Mouse (Mus musculus): Measurements from ENCODE around the gene Fam206a.
A peak's percentile ranks its signal among the peaks of the same experiment; 100 is the strongest.

Fam206a gene

DNA sequence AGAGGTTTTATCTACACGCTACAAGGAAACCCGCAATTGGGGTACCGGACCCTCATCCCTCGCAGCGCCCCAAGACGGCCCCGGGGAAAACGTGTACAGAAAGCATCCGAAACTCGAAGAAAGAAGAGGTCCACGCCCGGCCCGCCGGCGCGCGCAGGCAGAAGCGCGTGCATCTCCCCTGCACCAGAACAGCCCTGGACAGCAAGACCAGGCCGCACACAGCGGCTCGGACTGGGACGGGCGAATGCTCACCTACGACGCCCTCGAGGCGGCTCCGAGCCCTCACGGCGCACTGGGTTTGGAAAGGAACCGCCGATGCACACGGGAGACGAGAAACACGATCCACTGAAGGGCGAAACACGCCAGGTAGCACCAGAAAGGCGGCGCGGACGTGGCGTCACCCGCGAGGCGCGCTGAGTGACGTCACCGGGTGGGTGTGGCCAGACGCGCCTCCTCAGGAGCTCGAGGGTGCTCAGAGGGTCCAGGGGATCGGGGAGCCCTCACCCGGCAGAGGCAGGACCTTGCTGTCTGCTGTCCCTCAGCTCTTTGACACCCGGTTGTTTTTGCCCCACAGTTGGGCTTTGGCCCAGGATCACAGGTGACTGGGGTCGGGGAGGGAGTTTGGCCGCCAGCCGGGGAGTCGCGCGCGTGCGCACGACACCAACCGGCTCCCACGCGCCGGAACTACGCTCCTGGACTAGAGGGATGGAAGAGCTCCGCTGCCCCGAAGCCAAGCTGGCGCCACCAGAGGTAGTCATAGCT lies at the start of gene Fam206a, which contains the start of gene Elp1:
Gene Fam206a (plus strand): TSS at position 439 of the 762 bp plus-strand sequence.
Gene Elp1 (minus strand): TSS at position 425 of the 762 bp plus-strand sequence.
- peak; percentile 99 for DNase-seq (ENCODE audit: low spot score in 2 of 2)

DNA sequence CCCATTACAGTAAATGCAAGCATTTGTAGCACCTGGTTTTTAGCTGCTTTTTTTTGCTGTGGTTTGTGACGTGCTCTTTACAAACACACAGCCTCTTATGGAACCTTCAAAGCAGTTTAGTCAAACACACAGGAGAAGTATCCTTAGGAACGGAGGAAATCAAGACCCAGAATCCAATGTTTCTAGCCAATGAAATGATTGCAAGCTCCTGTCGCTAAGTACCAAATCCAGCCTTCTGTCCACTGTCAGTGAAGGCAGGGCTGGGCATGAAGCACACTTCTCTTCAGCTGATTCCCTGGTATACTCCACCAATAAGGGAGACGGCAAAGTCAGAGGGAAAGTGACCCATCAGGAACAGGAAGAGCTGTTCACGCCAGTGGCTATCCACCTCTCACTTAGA lies 46.1 kb upstream of the Fam206a start:
- DNase-seq (ENCODE audit: low spot score in 2 of 2): no peak

DNA sequence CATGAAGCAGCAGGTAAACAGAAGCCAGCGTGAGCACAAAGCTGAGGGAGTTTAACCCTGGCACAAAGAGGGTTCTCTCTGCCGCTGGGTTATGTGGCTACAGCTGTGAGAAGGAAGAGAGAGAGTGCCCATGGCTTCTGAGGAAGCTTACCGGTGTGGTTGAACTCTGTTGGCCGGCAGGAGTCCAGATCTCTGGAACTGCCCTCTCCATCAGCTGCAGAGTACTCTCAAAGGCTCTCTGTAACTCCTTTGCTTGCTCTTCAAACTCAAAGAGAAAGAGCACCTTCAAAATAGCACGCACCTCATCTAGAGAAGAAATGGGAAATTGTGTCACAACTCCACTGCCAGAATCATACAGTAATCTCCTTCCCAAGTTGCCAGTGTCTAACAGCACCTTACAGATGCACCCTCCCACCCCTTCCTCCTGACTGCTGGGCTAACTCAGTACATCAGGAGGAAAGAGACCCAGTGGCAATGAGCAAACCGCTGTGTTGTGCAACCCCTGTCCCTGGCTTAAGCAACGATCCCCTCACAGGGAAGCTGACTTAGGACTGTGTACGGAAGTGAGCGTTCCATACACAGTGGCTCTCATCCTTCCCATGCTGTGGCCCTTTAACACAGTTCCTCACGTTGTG lies 45.1 kb upstream of the Fam206a start:
- DNase-seq (ENCODE audit: low spot score in 2 of 2): no peak

DNA sequence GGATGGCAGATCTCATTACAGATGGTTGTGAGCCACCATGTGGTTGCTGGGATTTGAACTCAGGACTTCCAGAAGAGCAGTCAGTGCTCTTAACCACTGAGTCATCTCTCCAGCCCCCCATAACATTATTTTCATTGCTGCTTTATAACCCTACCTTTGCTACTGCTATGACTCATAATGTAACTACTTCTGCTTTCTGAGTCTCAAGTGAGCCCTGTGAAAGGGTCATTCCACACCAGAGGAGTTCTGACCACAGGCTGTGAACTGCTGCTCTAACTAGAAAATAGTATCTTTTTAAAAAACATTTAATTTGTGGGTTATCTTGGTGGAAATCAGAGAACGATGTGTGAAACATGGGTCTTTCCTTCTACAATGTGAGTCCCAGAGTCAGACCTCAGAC lies 44.5 kb upstream of the Fam206a start:
- DNase-seq (ENCODE audit: low spot score in 2 of 2): no peak

DNA sequence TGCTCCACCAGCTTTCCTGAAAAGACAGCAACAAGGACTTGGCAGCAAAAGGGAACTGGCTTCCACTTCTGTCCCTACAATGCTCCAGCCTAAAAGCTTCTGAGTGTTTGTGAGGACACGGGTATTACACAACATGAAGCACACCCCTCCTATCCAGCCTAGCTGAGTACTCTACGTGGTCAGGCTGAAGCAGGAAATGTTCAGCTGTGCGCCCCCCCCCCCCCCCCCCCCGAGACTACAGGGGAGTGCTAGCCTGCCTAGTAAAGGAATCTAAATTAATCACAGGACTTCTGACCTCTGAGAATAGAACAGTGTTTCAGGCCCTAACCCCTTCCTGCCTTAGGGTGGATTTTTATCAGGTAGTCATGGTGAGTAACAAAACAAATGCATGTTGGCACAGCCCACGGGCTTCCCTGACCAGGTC lies 34.3 kb upstream of the Fam206a start:
- peak in 1 of 2 experiments; percentile 10 for DNase-seq (ENCODE audit: low spot score in 2 of 2)

DNA sequence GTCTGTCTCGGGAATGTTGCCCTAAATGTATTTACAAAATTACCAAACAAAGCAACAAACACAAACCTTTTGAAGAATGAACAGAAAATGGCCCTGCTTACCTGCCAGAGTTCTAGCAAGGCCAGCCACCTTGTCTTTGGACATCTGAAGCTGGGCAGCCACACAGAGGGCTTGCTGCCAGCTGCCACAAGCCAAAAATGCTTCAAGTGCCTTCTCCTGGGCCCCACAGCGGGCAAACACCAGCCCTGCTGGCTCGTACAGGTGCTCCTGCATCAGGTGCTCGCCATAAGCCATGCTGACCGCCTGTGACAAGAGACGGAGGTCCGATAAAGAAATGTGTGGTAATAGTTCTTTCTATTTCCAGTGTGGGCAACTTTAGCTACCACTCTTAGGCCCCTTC lies 33.2 kb upstream of the Fam206a start:
- DNase-seq (ENCODE audit: low spot score in 2 of 2): no peak

DNA sequence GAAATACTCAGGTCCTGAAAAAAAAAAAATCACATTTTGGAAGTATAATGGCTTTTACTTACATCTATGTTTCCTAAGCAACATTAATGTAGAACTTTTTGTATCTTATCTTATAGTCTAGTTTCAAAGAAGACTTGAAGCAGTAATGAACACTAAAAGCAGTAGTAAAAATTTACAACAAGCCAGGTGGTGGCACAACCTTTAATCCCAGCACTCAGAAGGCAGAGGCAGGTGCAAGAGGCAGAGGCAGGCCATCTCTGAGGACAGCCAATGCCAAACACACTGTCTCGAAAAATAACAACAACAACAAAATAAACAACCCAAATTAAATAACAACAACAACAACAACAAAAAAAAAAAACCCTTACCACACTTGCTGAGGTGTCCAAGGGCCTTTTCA lies 31.1 kb upstream of the Fam206a start:
- no peak for DNase-seq (ENCODE audit: low spot score in 2 of 2)

DNA sequence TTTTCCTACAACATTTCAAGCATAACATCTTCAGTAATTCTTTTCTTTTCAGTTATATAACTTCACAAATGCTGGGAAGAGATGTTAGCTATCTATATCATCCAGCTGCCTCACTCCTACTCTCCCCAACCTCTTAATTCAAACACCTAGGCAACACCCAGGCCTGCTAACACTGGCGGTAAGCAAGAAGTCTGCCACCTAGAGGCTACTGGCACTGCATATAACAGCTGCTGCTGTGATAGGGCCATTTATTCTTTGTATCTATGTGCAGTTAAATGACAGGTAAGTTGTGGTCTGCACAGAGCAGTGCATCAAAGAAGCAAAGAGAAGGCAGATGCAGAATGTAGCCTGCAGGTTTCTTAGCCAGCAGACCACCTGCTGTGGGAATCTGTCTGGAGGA lies 10.8 kb upstream of the Fam206a start:
- no peak for DNase-seq (ENCODE audit: low spot score in 2 of 2)

DNA sequence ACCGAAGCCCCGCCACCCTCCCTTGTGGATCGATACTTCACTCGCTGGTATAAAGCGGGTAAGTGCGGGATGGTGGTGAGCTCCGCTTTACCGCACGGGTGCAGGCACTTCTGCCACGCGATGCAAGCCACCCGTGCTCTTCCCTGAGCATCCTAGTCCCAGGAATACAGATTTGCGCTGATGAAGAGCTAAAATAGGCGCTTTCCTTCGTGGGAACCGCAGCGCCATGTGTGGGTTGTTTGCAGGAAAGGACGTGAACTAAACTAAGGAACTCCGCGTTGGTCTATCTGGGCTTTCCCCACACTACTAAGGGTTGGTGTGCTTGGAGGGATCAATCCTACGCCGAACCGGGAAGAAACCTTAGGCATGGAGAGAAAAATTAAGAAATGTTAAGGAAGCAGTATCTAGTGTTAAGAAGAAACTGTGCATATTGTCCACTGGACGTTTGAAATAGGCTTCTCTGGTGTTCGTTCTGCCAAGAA lies 565 bp downstream of the Fam206a start:
- no peak for DNase-seq (ENCODE audit: low spot score in 2 of 2)

DNA sequence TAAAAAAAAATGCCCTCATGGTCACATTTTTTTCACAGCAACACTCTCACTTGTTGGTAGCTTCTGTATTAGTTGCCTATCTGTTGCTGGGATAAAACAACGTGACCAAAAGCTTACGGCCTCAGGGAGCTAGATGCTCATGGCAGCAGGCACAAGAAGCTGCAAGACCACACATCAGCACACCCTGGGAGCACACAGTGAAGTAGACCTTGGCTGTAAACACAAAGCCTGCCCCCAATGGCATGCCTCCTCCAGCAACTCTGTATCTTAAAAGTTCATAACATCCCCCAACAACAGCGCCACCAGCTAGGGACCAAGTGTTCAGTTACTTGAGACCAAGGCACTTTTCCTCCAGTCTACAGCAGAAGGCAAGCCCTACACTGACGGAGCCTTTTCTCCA lies 6.9 kb downstream of the Fam206a start:
- no peak for DNase-seq (ENCODE audit: low spot score in 2 of 2)

DNA sequence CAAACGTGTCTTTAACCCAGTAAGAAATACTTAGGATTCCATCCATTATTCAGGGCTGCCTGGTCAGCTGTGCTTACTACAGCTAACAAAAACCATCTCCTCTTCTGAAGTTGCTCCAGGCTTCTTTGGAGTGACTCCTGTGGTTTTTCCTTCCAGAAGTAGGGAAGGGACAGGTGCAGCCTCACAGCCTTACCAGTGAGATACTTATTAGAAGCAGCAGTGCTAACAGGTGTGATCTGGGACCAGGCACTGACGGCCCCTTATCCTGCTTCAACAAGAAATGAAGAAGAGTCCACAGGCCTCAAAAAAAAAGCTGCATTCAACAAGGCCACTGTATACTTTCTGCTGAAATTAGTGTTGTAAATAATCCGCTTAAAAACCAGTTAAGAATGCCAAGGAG lies 9.5 kb downstream of the Fam206a start:
- DNase-seq (ENCODE audit: low spot score in 2 of 2): no peak

DNA sequence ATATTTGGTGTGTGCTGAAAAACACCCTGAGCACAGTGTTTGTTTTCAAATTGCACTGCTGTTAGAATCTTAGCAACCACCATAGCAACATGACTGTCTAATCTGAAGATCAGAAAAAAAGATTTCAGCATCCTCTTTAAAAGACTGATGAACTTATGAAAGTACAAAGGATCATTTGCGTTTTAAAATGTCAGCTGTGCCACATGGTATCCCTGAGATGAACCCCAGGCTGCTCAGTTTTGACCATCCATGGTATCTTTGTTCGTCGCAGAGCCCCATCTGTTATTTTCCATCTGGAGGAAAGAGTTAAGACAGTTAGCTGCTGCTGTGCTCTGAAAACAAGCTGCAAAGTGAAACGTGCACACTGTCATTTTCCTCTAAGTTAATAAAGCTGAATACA lies 10.0 kb downstream of the Fam206a start:
- no peak for DNase-seq (ENCODE audit: low spot score in 2 of 2)

DNA sequence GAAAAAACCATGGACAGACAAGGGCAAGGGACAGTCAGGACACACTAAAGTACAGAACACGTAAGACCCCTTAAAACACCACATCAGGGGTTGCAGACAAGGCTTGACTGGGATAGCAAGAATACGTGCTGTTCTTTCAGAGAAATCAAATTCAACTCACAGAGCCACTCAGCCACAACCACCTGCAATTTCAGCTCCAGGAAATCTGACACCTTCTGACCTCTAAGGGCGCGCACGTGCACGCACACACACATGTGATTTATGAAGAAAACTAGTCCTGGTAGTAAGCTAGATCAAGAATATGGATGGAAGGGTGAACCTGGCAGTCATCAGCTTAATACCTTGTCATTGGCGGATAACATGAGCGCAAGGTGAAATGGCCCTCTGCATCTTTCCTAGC lies 13.0 kb downstream of the Fam206a start:
- DNase-seq (ENCODE audit: low spot score in 2 of 2): no peak

DNA sequence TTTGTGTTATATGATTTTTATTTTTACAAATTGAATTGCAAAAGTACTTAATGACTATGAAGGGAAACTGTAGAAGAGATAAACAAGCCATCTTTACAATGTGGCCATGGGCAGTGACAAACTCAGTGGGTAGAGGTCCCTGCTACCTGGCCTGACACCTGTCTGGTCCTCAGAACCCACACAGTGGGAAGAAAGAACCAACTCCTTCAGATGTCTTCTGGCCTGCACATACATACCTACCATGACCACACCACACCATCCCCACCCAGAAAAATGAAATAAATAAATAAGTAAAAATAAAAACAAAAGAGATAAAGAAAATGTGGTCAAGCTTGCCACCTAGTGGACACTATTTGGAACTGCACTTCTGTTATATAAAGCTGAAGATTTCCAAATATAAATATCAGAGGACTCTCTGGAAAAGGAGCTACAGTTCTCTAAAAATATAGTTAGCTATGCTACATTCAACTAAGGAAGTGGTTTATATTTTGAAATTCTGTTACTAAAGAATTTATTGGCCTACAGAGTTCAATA lies 17.9 kb downstream of the Fam206a start:
- DNase-seq (ENCODE audit: low spot score in 2 of 2): peak in 1 of 2 experiments; percentile 33

DNA sequence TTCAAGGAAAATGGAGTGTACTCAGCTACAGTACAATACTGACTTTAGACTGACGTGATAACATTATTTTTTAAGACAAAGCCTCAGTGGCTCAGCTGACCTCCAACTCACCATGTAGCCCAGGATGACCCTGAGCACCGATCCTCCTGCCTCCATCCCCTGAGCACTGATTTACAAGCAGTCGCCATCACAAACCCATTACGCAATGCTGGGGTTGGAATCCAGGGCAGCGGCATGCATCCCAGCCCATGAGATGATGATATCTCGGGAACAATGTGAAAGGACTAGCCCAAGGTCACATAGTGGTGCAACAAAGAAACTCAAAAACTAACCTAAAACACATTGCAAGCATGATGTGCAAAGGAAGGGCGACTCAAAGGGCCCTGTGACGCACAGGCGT lies 22.1 kb downstream of the Fam206a start:
- DNase-seq (ENCODE audit: low spot score in 2 of 2): no peak

DNA sequence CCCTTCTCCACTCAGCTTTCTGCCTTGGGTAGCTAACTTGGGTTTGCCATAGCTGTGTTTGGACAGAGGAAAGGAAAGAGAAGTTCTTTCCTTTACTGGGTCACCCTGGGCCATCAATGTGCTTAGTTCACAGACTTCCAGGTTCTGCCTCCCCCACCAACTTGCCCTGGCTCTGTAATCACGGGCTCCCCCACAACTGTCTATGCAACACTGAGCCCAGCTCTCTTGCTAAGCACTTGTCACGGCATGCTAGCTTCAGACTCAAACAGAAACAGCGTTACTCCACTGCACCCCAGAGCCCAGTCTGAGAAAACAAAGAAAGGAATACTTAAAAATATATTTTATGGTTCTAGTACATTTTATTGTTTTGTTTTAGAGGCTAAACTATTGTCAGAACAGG lies 26.8 kb downstream of the Fam206a start:
- DNase-seq (ENCODE audit: low spot score in 2 of 2): no peak

DNA sequence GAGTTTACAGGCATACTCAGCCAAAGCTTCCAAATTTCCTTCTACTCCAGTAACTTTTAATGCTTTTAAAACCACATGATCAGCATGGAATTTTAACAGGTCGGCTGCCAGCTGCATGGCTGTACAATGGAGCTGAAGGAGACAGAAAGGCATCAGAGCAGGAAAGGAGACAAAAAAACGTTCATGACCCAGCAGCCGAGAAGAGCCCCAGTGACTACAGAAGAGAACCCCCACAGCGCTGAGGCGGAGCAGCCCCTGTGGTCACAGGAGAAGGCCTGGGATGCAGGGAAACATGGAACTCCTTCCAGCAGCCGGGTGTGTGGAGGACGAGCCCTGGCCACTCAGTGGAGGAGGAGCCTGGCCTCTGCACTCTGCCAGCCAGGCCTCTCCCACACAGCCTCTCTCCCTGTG lies 27.4 kb downstream of the Fam206a start:
- DNase-seq (ENCODE audit: low spot score in 2 of 2): peak in 1 of 2 experiments; percentile 19

DNA sequence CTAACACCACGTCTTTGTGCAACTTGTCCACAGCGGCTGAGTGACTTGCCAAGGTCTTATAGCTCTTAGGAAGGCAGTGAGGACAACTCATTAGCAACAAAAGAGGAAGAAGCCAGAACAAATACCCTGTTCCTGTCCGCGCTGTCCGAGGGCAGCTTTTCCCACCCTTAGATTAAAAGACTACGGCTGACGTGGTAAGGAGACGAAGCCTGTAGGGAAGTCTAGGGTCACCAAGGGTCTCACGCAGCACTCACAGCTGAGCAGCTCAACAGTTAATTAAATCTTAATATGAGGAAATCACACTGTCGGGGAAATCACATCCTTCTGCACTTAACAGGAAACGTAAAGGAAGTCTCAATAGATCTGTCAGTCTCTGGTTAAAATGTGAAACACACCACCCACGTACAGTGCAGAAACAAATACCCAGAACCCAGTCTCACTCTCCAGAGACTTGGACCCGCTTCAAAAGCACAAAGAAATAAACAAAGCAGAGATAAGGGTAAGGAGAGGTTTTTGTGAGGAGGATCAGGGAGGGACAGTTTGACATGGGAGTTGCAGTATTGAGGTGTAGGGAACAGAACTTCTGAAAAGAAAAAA lies 29.0 kb downstream of the Fam206a start:
- DNase-seq (ENCODE audit: low spot score in 2 of 2): no peak

DNA sequence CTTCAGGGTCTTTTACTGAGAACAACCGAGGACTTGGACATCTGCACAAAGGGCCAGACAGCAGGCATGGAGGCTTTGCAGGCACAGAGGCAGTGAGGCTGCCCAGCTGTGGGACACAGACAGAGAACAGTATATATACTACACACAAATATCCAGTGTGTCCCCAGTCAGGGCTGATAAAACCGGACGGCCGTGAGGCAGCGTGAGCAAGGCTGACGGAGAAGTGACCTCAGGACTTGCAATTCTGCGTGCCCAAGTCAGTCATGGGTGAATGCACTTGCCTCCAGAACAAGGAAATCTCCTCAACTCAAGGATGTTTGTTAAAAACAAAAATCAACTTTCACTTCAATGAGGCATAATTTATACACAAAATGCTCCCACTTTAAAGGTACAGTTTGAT lies 29.9 kb downstream of the Fam206a start:
- no peak for DNase-seq (ENCODE audit: low spot score in 2 of 2)

DNA sequence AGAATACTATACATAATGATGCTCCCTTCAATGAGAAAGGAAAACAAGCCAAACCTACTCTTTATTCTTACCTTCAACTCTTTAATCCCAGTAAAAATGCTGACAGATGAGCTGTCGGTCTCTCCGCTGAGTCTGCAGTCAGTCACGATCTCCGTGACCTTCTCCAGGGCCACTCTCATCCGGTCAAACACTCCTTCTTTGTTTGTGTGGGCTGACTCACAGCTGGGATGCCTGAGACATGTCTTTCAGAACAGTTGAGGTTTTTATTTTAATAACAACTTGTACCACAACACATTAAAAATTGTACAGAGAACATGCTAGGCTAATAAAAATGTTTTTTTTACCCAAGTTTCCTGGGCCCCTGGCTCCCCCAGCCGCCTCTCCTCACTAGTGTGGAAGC lies 35.5 kb downstream of the Fam206a start:
- DNase-seq (ENCODE audit: low spot score in 2 of 2): no peak

DNA sequence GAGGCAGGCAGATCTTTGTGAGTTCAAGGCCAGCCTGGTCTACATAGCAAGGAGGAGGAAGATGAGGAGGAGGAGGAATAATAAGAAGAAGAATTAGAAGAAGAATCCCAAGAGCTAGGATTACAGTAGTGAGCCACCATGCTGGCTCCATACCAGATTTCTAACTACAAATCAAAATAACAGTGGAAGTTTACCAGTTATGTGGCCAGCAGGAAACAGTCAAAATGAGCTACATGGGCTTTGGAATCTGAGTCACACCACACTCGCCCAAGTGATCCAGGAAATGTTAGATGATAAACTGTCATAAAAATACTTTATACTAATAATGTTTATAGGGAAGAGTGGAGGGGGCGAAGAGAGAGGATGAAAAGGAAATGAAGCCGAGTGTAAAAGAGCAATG lies 38.2 kb downstream of the Fam206a start:
- no peak for DNase-seq (ENCODE audit: low spot score in 2 of 2)

DNA sequence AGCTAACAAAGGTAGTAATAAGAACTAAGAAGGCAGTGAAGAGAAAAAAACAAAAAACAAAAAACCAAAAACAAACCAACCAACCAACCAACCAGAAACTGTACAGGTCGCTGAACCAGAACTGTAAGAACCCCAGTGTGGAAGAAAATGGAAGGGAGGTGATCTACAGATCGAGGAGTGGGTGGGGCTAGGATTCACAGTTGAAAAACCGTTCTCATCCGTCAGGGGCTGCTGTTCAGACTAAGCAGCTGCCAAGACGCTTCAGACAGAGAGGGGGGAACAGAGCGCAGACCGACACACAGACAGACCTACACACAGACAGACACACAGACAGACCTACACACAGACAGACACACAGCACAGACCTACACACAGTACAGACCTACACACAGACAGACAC lies 40.4 kb downstream of the Fam206a start:
- no peak for DNase-seq (ENCODE audit: low spot score in 2 of 2)

DNA sequence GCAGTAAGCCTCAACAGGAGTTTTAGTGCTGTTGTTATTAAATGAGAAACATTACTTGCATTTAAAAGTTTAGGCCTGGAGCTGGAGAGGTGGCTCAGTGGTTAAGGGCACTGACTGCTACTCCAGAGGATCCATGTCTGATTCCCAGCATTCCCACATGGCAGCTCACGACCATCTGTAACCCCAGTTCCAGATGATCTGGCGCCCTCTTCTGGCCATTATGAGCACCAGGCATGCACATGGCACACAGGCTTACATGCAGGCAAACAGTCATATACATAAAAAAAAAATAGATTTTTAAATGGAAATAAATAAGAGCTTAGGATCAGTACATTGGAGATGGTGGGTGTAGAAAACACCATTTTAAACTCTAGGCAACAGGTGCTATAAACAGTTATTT lies 41.8 kb downstream of the Fam206a start:
- no peak for DNase-seq (ENCODE audit: low spot score in 2 of 2)
